Mouse (Mus musculus) hindbrain, embryonic 10.5 days (tissue): Measurements from ENCODE around the gene Gm37240. TPM values are rescaled to one million over a fixed set of nuclear protein-coding genes. Genes with fewer than 3 reads are reported as not detected.

Experiments used
- DNase-seq: peaks from one replicate; pipeline ENCODE4 v3.0.0-alpha.2; 2017; ENCODE audit warnings: low spot score
- H3K27ac ChIP-seq: fragments of 300-500 bp; sonication (generic); 2 replicates; pipeline ENCODE4 v1.5.1; 2016; ENCODE audit warnings: mild to moderate bottlenecking, moderate library complexity
- H3K27me3 ChIP-seq: fragments of 300-500 bp; sonication (generic); 2 replicates; pipeline ENCODE4 v1.6.1; 2016; ENCODE audit warnings: mild to moderate bottlenecking; ENCODE audit not compliant: poor library complexity, insufficient read depth, severe bottlenecking
- H3K36me3 ChIP-seq: fragments of 300-500 bp; sonication (generic); 2 replicates; pipeline ENCODE4 v1.6.1; 2016; ENCODE audit warnings: mild to moderate bottlenecking, moderate library complexity
- H3K4me1 ChIP-seq: fragments of 300-500 bp; sonication (generic); replicated peaks from 2 replicates; pipeline ENCODE4 v1.6.1; 2016; ENCODE audit warnings: mild to moderate bottlenecking
- H3K4me3 ChIP-seq: fragments of 300-500 bp; sonication (generic); 2 replicates; pipeline ENCODE4 v1.5.1; 2016; ENCODE audit warnings: mild to moderate bottlenecking, moderate library complexity
- H3K9me3 ChIP-seq: fragments of 300-500 bp; sonication (generic); 2 replicates; pipeline ENCODE4 v1.6.1; 2016; ENCODE audit warnings: mild to moderate bottlenecking, moderate library complexity
- WGBS: fragments of 180-500 bp; shearing (Covaris S2); methylation state at CpG from one replicate; pipeline ENCODE4 v1.1.7; 2016; 5-methylcytosine and 5-hydroxymethylcytosine counted together
- polyA plus RNA-seq: library from polyadenylated mRNA; unstranded; fragments of >200 nt; fragmentation: Nextera tagmentation; extraction: Ambion mirVana; gene quantifications from 2 replicates; pipeline ENCODE4 v1.2.1, GENCODE M21; 2016

Gene Gm37240
- polyA plus RNA-seq, 1 experiment from 2014 or later, result 1.4 TPM

GRCm38 (mm10) chr3:84929171-84929570 lies 958.1 kb downstream of the Gm37240 start:
- Histone ChIP-seq H3K9me3 (no peaks in the 10 kb centered on the region), H3K36me3 (no peaks in the 10 kb centered on the region), H3K4me3 (no peak overlapping the region), H3K27ac (no peak overlapping the region), H3K4me1 (no peaks in the 10 kb centered on the region), H3K27me3 (no peaks in the 10 kb centered on the region)
- 95% methylated on average over 3 of the region's 3 CpGs for WGBS
- DNase-seq, result no peak

DNA sequence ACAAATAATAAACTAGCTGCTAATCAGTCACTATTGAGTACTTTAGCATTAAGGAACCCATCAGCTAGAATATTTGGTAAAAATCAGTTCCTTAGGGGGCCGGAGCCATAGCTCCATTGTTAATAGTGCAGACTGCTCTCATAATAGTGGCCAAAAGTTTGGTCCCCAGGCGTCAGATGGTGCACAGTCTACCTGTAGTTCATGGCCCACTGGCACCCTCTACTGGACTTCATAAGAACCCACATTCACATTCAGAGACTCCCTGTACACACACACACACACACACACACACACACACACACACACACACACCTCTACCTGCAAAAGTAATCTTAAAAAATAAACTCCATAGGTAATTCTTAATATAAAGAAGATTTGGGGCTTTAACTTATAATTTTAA lies 959.4 kb downstream of the Gm37240 start:
- no peaks in the 10 kb centered on the region for H3K27me3 ChIP-seq
- no peaks in the 10 kb centered on the region for H3K9me3 ChIP-seq
- H3K4me3 ChIP-seq, result no peak overlapping the region
- H3K4me1 ChIP-seq, result no peaks in the 10 kb centered on the region
- no peak overlapping the region for H3K27ac ChIP-seq
- DNase-seq, result no peak
- no peaks in the 10 kb centered on the region for H3K36me3 ChIP-seq
- WGBS, result 86% methylated on average over 2 of the region's 2 CpGs

DNA sequence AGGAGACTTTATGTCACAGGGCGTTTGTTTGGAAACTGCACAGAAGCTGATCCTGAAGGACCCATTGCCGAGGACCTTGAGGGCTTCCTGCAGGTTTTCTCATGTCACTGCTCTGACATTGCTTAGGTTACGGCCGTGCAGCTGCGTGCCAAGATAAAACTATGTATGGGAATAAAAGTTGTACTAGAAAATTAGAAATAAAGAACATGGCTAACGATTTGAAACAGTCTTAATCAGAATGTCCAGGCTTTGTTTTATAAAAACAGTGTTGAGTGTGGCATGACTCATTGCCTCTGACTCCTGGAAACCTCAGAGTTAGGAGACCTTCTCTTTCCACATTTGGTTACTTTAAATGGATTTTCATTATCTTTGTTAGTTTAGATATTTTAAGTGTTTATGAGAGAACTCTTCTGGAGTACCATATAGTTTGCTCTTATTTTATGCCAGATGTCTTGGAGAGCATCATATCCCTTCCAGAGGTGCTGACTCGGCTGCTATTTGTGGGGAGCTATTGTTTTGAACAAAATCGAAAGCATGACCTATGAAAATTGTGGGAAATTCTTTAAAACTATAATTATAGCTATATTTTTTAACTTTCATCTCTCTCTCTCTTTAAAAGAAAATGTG lies 960.0 kb downstream of the Gm37240 start:
- no peak overlapping the region for H3K27ac ChIP-seq
- H3K9me3 ChIP-seq, result no peaks in the 10 kb centered on the region
- no peaks in the 10 kb centered on the region for H3K4me1 ChIP-seq
- 93% methylated on average over 8 of the region's 8 CpGs for WGBS
- H3K27me3 ChIP-seq, result no peaks in the 10 kb centered on the region
- no peaks in the 10 kb centered on the region for H3K36me3 ChIP-seq
- DNase-seq, result no peak
- H3K4me3 ChIP-seq, result no peak overlapping the region

DNA sequence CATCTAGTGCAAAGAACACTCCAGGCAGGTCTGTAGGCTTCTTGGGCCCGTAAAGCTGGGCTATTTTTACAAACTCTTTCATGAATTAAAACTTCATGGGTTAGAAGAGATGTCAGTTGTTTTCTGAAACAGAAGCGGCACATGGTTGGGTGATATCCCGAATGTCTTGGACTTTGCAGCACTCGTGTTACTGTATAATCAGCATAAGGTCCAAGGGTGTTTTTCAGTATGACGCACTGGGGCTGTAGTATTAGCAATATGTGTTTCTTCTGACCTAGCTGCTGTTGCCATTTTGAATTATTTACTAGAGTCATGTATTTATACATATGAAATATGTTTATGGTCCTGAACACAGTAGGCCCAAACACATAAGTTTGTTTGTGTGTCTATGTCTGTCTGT lies 961.2 kb downstream of the Gm37240 start:
- 93% methylated on average over 5 of the region's 5 CpGs for WGBS
- Histone ChIP-seq H3K4me3 (no peak overlapping the region), H3K27ac (no peak overlapping the region), H3K27me3 (no peaks in the 10 kb centered on the region), H3K4me1 (no peaks in the 10 kb centered on the region), H3K9me3 (no peaks in the 10 kb centered on the region), H3K36me3 (no peaks in the 10 kb centered on the region)
- no peak for DNase-seq

DNA sequence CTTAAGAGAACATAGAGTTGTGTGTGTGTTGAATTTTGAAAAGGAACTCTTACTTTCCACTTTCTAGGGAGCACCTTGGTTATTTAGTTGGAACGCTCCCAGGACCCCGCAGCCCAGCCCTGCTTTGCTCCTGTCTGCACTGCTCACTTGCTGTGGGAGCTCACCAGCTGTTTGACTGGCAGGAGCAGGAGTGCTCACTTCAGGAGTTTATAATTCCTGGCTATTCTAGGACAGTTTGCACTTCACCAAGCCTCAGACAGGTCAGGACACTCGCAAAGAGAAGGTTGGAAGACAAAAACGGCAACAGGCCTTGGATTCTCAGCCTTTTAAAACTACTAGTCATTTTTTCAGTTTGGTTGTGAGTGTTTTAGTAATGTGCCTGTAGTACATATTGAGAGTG lies 962.1 kb downstream of the Gm37240 start:
- no peak overlapping the region for H3K27ac ChIP-seq
- DNase-seq, result no peak
- no peak overlapping the region for H3K4me3 ChIP-seq
- no peaks in the 10 kb centered on the region for H3K4me1 ChIP-seq
- no peaks in the 10 kb centered on the region for H3K27me3 ChIP-seq
- WGBS, result 88% methylated on average over 4 of the region's 4 CpGs
- no peaks in the 10 kb centered on the region for H3K9me3 ChIP-seq
- H3K36me3 ChIP-seq, result no peaks in the 10 kb centered on the region

- 89% methylated on average over 1 of the region's 1 CpGs for WGBS
Observed at GRCm38 (mm10) chr3:84923670-84924069, 963.6 kb downstream of the Gm37240 start.

DNA sequence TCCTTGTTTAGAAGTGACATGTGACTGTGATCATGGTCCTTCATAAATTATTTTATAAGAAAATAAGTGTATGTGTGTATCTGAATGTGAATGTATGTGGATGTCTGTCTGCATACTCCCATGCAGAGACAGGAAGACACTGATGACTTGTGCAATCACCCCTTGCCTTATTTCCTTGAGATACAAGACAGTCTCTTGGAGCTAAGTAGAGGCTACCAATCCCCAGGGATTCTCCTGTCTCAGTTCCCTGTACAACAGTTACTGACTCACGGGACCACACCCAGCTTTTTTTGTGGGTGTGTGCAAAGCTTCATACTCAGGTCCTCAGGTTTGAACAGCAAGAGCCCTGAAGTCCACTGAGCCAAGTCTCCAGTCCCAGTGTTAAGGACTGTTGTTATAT lies 964.1 kb downstream of the Gm37240 start:
- Histone ChIP-seq H3K4me1 (no peaks in the 10 kb centered on the region), H3K4me3 (no peak overlapping the region), H3K9me3 (no peaks in the 10 kb centered on the region), H3K36me3 (no peaks in the 10 kb centered on the region), H3K27me3 (no peaks in the 10 kb centered on the region), H3K27ac (no peak overlapping the region)
- WGBS, result 82% methylated on average over 1 of the region's 1 CpGs
- no peak for DNase-seq

More at GRCm38 (mm10) chr3:84923670-84924069, 963.6 kb downstream of the Gm37240 start:
- H3K4me3 ChIP-seq, result no peak overlapping the region
- no peaks in the 10 kb centered on the region for H3K27me3 ChIP-seq
- no peaks in the 10 kb centered on the region for H3K36me3 ChIP-seq
- no peak overlapping the region for H3K27ac ChIP-seq
- DNase-seq, result no peak
- no peaks in the 10 kb centered on the region for H3K9me3 ChIP-seq
- H3K4me1 ChIP-seq, result no peaks in the 10 kb centered on the region

DNA sequence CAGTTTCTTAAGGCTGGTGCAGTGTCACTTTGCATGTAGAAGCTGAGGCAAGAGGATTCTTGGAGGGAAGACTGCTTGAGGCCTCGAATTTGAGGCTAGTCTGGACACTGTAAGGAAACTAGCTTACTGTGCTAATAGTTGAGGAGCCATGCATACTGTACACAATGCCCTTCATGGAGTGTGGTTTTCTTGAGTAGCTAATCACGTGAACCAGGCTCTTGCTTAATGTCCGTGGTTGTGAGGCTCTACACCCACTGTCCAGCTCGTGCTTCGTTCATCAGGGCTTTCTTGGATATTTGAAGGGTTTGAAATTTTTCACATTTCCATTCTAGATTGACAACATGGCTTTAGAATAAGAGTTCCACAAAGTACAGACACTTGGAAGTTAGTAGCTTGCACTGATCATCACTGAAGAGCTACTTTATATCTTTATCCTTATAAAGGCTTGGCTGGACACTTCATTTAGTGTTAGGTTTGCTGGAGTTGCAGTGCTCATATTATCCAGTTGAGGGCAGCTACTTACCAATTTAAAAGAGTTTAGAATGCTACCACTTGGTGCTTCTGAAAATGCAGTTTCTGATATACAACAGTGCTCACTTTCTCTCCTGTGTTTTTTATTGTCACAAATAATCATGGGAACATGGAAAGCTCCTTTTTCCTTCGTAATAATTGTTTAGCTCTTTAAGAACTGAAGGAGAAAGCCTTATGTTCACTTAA lies 965.5 kb downstream of the Gm37240 start:
- Histone ChIP-seq H3K4me1 (no peaks in the 10 kb centered on the region), H3K4me3 (no peak overlapping the region), H3K36me3 (no peaks in the 10 kb centered on the region), H3K9me3 (no peaks in the 10 kb centered on the region), H3K27ac (no peak overlapping the region), H3K27me3 (no peaks in the 10 kb centered on the region)
- WGBS, result 80% methylated on average over 6 of the region's 6 CpGs
- DNase-seq, result no peak

DNA sequence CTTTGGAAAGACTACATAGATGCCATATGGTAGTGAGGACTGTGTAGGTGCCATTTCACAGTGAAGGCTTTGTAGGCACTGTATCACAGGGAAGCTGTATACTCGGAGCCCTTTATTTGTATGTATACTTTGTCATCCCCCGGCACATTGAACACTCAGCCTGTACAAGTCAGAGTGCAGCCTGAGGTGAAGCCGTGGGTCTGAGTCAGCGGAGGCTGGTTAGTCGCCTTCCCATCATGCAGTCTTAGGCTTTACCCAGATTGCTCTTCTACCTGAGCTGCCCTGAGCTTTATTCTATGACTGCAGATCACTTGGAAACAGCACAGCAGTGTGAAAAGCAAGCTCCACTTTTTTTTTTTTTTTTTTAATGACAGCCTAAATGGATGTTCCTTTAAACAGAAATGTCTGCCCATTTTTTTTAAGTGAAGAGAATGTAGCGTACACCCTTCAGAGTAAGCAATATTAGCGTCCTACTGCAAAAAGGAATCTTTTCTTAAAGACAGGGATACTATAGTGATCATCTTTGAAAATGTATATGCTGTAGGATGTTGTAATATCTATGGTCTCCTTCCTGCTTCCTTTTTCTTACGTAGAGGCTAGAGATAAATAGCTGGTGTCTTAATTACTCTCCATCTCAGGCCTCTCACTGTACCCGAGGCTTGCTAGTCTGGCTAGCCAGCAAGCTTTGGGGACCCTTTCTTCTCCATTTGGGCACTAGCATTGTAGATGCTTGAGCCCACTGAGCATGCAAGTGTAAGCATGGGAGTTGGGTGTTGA lies 969.2 kb downstream of the Gm37240 start:
- no peaks in the 10 kb centered on the region for H3K36me3 ChIP-seq
- H3K9me3 ChIP-seq, result no peaks in the 10 kb centered on the region
- no peak overlapping the region for H3K27ac ChIP-seq
- H3K4me1 ChIP-seq, result no peaks in the 10 kb centered on the region
- 91% methylated on average over 9 of the region's 9 CpGs for WGBS
- no peak overlapping the region for H3K4me3 ChIP-seq
- H3K27me3 ChIP-seq, result no peaks in the 10 kb centered on the region
- no peak for DNase-seq

DNA sequence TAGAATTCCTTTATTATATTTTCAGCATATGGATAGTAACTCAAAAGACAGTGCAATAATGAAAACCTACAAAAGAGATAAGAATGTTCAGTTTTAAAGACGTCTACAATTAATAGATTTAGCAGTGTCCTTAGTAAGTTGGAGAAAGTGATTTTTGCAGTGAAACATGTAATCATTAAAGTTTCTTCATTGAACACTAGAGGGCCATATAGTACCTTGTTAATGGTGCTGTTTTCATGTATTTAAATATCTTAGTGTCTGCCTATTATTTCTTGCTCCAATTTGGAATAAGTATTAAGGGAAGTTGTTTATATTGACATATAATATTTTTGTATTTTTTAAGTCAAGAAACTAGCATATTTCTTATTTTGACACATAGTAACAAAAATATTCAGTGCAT lies 973.0 kb downstream of the Gm37240 start:
- Histone ChIP-seq H3K9me3 (no peaks in the 10 kb centered on the region), H3K4me1 (peaks cover 6% of the 10 kb centered on the region), H3K27ac (no peak overlapping the region), H3K27me3 (no peaks in the 10 kb centered on the region), H3K36me3 (no peaks in the 10 kb centered on the region), H3K4me3 (no peak overlapping the region)
- no peak for DNase-seq
- WGBS, result 69% methylated on average over 1 of the region's 1 CpGs

- Histone ChIP-seq H3K4me1 (peaks cover 10% of the 10 kb centered on the region), H3K4me3 (no peak overlapping the region), H3K27ac (no peak overlapping the region), H3K9me3 (no peaks in the 10 kb centered on the region), H3K27me3 (no peaks in the 10 kb centered on the region), H3K36me3 (peaks cover 7% of the 10 kb centered on the region)
- DNase-seq, result no peak
- WGBS, result 33% methylated on average over 1 of the region's 1 CpGs
Observed at GRCm38 (mm10) chr3:84906528-84906927, 980.8 kb downstream of the Gm37240 start.

- no peaks in the 10 kb centered on the region for H3K4me1 ChIP-seq
- no peak overlapping the region for H3K27ac ChIP-seq
- DNase-seq, result no peak
- 0 out of 2 replicates have a peak, but pooled peaks cover 2% of the 10 kb centered on the region for H3K9me3 ChIP-seq
- H3K4me3 ChIP-seq, result no peak overlapping the region
- no peaks in the 10 kb centered on the region for H3K36me3 ChIP-seq
- 88% methylated on average over 8 of the region's 8 CpGs for WGBS
- H3K27me3 ChIP-seq, result no peaks in the 10 kb centered on the region
Observed at GRCm38 (mm10) chr3:84897952-84898351, 989.4 kb downstream of the Gm37240 start.

GRCm38 (mm10) chr3:84890983-84891382 lies 996.3 kb downstream of the Gm37240 start:
- Histone ChIP-seq H3K4me1 (no peaks in the 10 kb centered on the region), H3K27ac (no peak overlapping the region), H3K36me3 (0 out of 2 replicates have a peak, but pooled peaks cover 4% of the 10 kb centered on the region), H3K4me3 (no peak overlapping the region), H3K9me3 (no peaks in the 10 kb centered on the region), H3K27me3 (no peaks in the 10 kb centered on the region)
- 94% methylated on average over 5 of the region's 5 CpGs for WGBS
- no peak for DNase-seq
